Mouse (Mus musculus) embryo, embryonic 10 days (tissue): ENCODE data around the gene Abhd16a.
A peak's percentile ranks its signal among the peaks of the same experiment; 100 is the strongest.
"Not testable (repeated sequence)": the region's sequence is repeated elsewhere in the genome, so short reads cannot be mapped to it uniquely, and the experiment has no call there.

ENCODE experiments used
- DNase-seq: peaks from one replicate; pipeline ENCODE4 v3.0.0-alpha.2; 2015; ENCODE audit warnings: low spot score

Abhd16a gene

GRCm38 (mm10) chr17:35121143-35121799 is 32.2 kb downstream of the Abhd16a start, which contains the start of gene Gpank1:
Gene Gpank1 (plus strand): TSS chr17:35121455.
- peak; percentile 97 for DNase-seq

- peak; percentile 72 for DNase-seq
These were observed 32.8 kb downstream of the Abhd16a start, which contains the start of gene Csnk2b for GRCm38 (mm10) chr17:35121871-35122303. Gene Csnk2b (minus strand): TSS chr17:35122053.

GRCm38 (mm10) chr17:35123287-35123686 is 34.2 kb downstream of the Abhd16a start:
- DNase-seq, result not testable (repeated sequence)

GRCm38 (mm10) chr17:35124261-35124896 is 35.3 kb downstream of the Abhd16a start:
- not testable (repeated sequence) for DNase-seq

GRCm38 (mm10) chr17:35125081-35125480 is 36.0 kb downstream of the Abhd16a start:
- DNase-seq, result no peak

GRCm38 (mm10) chr17:35125578-35125977 is 36.5 kb downstream of the Abhd16a start:
- DNase-seq, result no peak

GRCm38 (mm10) chr17:35126206-35126611 is 37.1 kb downstream of the Abhd16a start, which contains the start of gene D17H6S53E:
Gene D17H6S53E (plus strand): TSS chr17:35126373.
- DNase-seq, result peak; percentile 81

- DNase-seq, result no peak
These were observed 38.0 kb downstream of the Abhd16a start for GRCm38 (mm10) chr17:35127017-35127416.

- DNase-seq, result no peak
These were observed 39.9 kb downstream of the Abhd16a start for GRCm38 (mm10) chr17:35128996-35129395.

- DNase-seq, result no peak
These were observed 42.0 kb downstream of the Abhd16a start for GRCm38 (mm10) chr17:35131038-35131437.

- no peak for DNase-seq
These were observed 42.6 kb downstream of the Abhd16a start, which contains the start of gene Apom for GRCm38 (mm10) chr17:35131500-35132173. Gene Apom (minus strand): TSS chr17:35132050.

- no peak for DNase-seq
These were observed 43.1 kb downstream of the Abhd16a start for GRCm38 (mm10) chr17:35132174-35132560.

- DNase-seq, result no peak
These were observed 44.5 kb downstream of the Abhd16a start for GRCm38 (mm10) chr17:35133517-35133916.

GRCm38 (mm10) chr17:35134801-35135590 is 45.9 kb downstream of the Abhd16a start, which contains the start of gene Bag6:
Gene Bag6 (plus strand): TSS chr17:35135178.
- DNase-seq, result peak; percentile 94

- no peak for DNase-seq
These were observed 46.7 kb downstream of the Abhd16a start for GRCm38 (mm10) chr17:35135591-35136320.

- no peak for DNase-seq
These were observed 50.2 kb downstream of the Abhd16a start for GRCm38 (mm10) chr17:35139269-35139668.

- DNase-seq, result no peak
These were observed 51.5 kb downstream of the Abhd16a start for GRCm38 (mm10) chr17:35140490-35140996.

- no peak for DNase-seq
These were observed 52.9 kb downstream of the Abhd16a start for GRCm38 (mm10) chr17:35141971-35142370.

GRCm38 (mm10) chr17:35146139-35146538 is 57.1 kb downstream of the Abhd16a start:
- no peak for DNase-seq

- DNase-seq, result no peak
These were observed 58.3 kb downstream of the Abhd16a start for GRCm38 (mm10) chr17:35147348-35147747.
